Mouse (Mus musculus) limb, embryonic 14.5 days (tissue): ENCODE measurements around the gene Rplp2. TPM values are rescaled to one million over a fixed set of nuclear protein-coding genes. Genes with fewer than 3 reads are reported as not detected.
"Not testable (repeated sequence)": the region's sequence is repeated elsewhere in the genome, so short reads cannot be mapped to it uniquely, and the experiment has no call there.

Source experiments
- ATAC-seq: fragments of 200-750 bp; cut with Nextera tagmentation; 2 replicates; pipeline ENCODE4 v1.8.0; 2017; ENCODE audit warnings: low read depth, moderate number of reproducible peaks, moderate TSS enrichment; ENCODE audit not compliant: low FRiP score
- DNase-seq: peaks from one replicate; pipeline ENCODE4 v3.0.0-alpha.2; 2015; ENCODE audit warnings: low spot score
- H3K27ac ChIP-seq: fragments of 300-500 bp; sonication (generic); replicated peaks from 2 replicates; pipeline ENCODE4 v1.5.1; 2014; ENCODE audit warnings: low read depth, mild to moderate bottlenecking, low read length, moderate library complexity, mixed read lengths
- H3K27me3 ChIP-seq: fragments of 300-500 bp; sonication (generic); 2 replicates; pipeline ENCODE4 v1.6.1; 2014; ENCODE audit warnings: low read length, mixed read lengths; ENCODE audit not compliant: control insufficient read depth, insufficient read depth
- H3K36me3 ChIP-seq: fragments of 300-500 bp; sonication (generic); 2 replicates; pipeline ENCODE4 v1.6.1; 2014; ENCODE audit warnings: mild to moderate bottlenecking, low read length, moderate library complexity, mixed read lengths; ENCODE audit not compliant: control insufficient read depth, insufficient read depth
- H3K4me1 ChIP-seq: fragments of 300-500 bp; sonication (generic); 2 replicates; pipeline ENCODE4 v1.6.1; 2014; ENCODE audit warnings: antibody characterized with exemption, low read length, mixed read lengths; ENCODE audit not compliant: control insufficient read depth, insufficient read depth
- H3K4me2 ChIP-seq: fragments of 300-500 bp; sonication (generic); replicated peaks from 2 replicates; pipeline ENCODE4 v1.6.1; 2014; ENCODE audit warnings: low read depth, mild to moderate bottlenecking, low read length, moderate library complexity; ENCODE audit not compliant: severe bottlenecking
- H3K4me3 ChIP-seq: fragments of 300-500 bp; sonication (generic); replicated peaks from 2 replicates; pipeline ENCODE4 v1.5.1; 2014; ENCODE audit warnings: low read length
- H3K9ac ChIP-seq: fragments of 300-500 bp; sonication (generic); 2 replicates; pipeline ENCODE4 v1.6.1; 2014; ENCODE audit warnings: mild to moderate bottlenecking, low read depth, low read length, moderate library complexity; ENCODE audit not compliant: severe bottlenecking
- H3K9me3 ChIP-seq: fragments of 300-500 bp; sonication (generic); 2 replicates; pipeline ENCODE4 v1.6.1; 2016; ENCODE audit warnings: low read length; ENCODE audit not compliant: control insufficient read depth
- POLR2A ChIP-seq: fragments of 200-500 bp; IDR thresholded peaks from 2 replicates; pipeline ENCODE4 v1.8.0; 2012; ENCODE audit warnings: inconsistent platforms, mild to moderate bottlenecking, moderate library complexity, borderline replicate concordance; ENCODE audit not compliant: insufficient read depth, insufficient read length; ENCODE audit errors: extremely low read depth
- WGBS: fragments of 180-500 bp; shearing (Covaris S2); extraction: QIAGEN DNeasy Blood & Tissue Kit; methylation state at CpG from one replicate; pipeline ENCODE4 v1.1.7; 2014; 5-methylcytosine and 5-hydroxymethylcytosine counted together
- polyA plus RNA-seq, 2 experiments: library from polyadenylated mRNA; depleted of rRNA in 1 of 2; stranded (reverse) in 1 of 2; unstranded in 1 of 2; fragments of >200 nt; fragmentation: Nextera tagmentation in 1 of 2; extraction: Ambion mirVana in 1 of 2; gene quantifications; 2 replicates each; pipeline versions ENCODE4 v1.2.1 to v1.2.3; 2012 to 2014

Gene Rplp2
- polyA plus RNA-seq, 2 experiments, result 1,364 to 1,375 TPM

DNA sequence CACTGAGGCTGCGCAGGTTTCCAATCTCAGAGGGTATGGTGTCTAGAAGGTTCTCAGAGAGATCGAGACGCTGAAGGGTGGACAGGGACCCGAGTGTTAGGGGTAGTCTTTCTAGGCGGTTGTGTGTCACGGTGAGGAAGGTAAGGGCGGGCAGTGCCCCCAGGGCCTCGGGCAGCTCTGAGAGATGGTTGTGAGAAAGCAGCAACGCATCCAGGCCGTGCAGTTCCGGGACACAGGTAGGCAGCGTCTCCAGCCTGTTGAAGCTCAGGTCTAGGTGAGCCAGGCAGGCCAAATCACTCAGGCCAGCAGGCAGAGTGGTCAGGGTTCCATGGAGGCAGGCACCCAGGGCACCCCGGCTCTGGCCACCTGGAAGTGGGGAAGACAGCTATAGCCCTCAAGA, 5.0 kb upstream of the Rplp2 start:
- Histone ChIP-seq H3K4me1 (peaks cover 19% of the 10 kb centered on the region), H3K27me3 (no peaks in the 10 kb centered on the region), H3K9ac (peak overlapping the region; percentile 57; the same call in 1 of the 2 replicates), H3K36me3 (peaks cover 23% of the 10 kb centered on the region), H3K4me2 (peak overlapping the region; percentile 81; the same call in 1 of the 2 replicates), H3K27ac (no peak overlapping the region), H3K4me3 (peak overlapping the region; percentile 45; the same call in 1 of the 2 replicates), H3K9me3 (no peaks in the 10 kb centered on the region)
- DNase-seq (no peak), ATAC-seq (no peak)
- WGBS, result 87% methylated on average over 13 of the region's 13 CpGs
- no peak for TF ChIP-seq POLR2A

DNA sequence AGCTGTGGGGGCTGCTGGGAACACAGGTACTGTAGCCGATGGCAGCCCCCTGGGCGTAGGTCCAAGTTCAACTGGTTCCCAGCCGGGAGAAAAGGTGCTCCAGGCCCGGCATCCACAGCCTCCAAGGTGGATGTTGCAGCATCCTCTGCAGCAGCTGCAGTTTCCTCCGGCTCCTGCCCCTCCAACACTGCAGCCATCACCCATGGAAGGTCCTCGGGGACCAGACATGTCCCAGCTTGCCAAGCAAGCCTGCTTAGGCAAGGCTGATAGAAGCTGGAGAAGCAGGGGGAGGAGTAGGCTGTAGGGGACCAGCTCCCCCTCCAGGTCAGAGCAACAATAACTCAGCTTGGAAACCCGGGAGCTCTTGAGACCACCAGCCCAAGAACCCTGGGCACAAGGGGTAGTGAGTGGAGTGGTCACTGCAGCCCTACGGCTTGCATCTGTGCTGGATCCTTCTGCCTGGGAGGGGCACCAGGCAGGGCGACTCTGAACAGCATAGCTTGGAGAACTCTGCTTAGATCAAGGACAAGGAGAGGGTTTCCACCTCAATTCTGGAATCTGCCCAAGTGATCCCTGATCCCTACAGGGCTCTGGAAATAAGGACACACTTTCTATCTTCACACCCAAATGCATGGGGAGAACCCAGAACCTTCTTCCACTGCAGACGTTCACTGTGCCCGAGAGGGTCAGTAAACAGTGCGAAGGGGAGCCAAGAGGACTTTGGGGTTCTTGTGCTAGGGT, 3.9 kb upstream of the Rplp2 start:
- H3K4me1 ChIP-seq, result peaks cover 21% of the 10 kb centered on the region
- no peak overlapping the region for H3K27ac ChIP-seq
- H3K27me3 ChIP-seq, result no peaks in the 10 kb centered on the region
- ATAC-seq (no peak), DNase-seq (no peak)
- peak overlapping the region; percentile 81 for H3K4me2 ChIP-seq
- peak overlapping the region; percentile 57 for H3K9ac ChIP-seq
- peaks cover 23% of the 10 kb centered on the region for H3K36me3 ChIP-seq
- peak overlapping the region; percentile 45 for H3K4me3 ChIP-seq
- WGBS, result 15% methylated on average over 12 of the region's 12 CpGs
- no peak for TF ChIP-seq POLR2A
- no peaks in the 10 kb centered on the region for H3K9me3 ChIP-seq

DNA sequence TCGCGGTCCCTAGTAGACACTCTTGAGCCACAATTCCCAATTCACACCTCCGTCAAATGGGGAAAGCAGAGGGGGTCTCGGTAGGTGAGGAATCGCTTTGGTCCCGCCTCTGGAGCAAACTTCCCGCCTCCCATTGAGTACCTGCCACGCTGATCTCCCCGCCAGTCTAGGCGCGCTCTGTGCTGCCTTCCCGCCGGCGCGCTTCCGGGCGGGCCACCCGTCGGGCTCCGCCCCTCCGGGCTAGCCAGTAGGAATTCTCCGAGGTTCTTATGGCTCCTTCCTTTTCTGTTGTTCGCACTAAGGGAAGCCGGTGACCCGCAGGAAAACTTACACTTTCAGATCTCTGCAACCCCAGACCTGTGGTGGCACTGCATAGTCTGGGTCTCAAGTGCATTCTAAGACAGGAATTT, 3.3 kb upstream of the Rplp2 start, which contains the start of gene Pidd1:
Gene Pidd1 (minus strand): TSS at position 198 of the 410 bp plus-strand sequence.
- Histone ChIP-seq H3K27ac (0 out of 2 replicates have a peak within 1 kb of the TSS, but pooled peaks have one; percentile 48), H3K4me2 (peak within 1 kb of the TSS; percentile 81), H3K9me3 (no peaks in the 10 kb centered on the region), H3K4me3 (peak within 1 kb of the TSS; percentile 45), H3K36me3 (peaks cover 29% of the 10 kb centered on the region), H3K27me3 (no peaks in the 10 kb centered on the region), H3K4me1 (peaks cover 27% of the 10 kb centered on the region), H3K9ac (peak within 1 kb of the TSS; percentile 57)
- peak; percentile 46; the same call in 1 of the 2 replicates for TF ChIP-seq POLR2A
- ATAC-seq (peak; percentile 51; the same call in 1 of the 2 replicates), DNase-seq (peak; percentile 84)
- 0% methylated on average over 25 of the region's 25 CpGs for WGBS

DNA sequence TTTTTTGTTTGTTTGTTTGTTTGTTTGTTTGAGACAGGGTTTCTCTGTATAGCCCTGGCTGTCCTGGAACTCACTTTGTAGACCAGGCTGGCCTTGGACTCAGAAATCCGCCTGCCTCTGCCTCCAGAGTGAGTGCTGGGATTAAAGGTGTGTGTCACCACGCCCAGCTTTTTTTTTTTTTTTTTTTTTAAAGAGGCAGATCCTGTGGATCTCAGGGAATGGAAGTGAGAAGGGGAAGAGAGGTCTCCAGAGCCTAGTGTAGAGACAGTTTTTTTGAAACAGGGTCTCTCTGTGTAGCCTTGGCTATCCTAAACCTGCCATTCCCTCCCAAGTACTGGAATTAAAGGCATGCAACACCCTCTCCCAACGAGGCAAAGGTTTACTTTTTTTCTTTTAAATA, 796 bp upstream of the Rplp2 start:
- not testable (repeated sequence) for H3K27ac ChIP-seq, H3K27me3 ChIP-seq, H3K9ac ChIP-seq, ATAC-seq, DNase-seq, H3K4me2 ChIP-seq, H3K9me3 ChIP-seq, H3K4me3 ChIP-seq
- Histone ChIP-seq H3K4me1 (peaks cover 29% of the 10 kb centered on the region), H3K36me3 (peaks cover 39% of the 10 kb centered on the region)
- WGBS, result 86% methylated on average over 3 of the region's 3 CpGs

DNA sequence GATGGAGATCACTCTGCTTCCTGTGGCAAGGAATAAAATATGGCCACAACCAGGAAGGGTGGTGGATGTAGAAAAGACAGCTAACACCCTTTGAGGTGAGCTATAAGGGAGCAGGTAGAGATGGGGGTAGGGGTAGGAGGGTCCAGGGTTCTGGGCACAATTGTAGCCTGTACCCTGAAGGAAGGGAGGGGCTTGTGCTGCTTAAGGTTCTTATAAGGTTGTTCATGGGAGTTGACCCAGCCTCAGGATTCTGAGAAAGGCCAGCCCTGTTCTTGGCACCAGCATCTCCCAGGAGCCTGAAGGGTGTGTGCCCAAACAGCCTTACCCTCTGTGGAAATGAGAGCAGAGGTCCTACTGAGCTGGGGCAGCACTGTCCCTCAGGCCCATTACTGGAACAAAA, 4.8 kb downstream of the Rplp2 start:
- H3K27me3 ChIP-seq, result no peaks in the 10 kb centered on the region
- ATAC-seq (no peak), DNase-seq (no peak)
- no peak overlapping the region for H3K4me3 ChIP-seq
- no peak overlapping the region for H3K4me2 ChIP-seq
- H3K4me1 ChIP-seq, result peaks cover 15% of the 10 kb centered on the region
- TF ChIP-seq POLR2A, result no peak
- H3K9me3 ChIP-seq, result no peaks in the 10 kb centered on the region
- peaks cover 42% of the 10 kb centered on the region for H3K36me3 ChIP-seq
- no peak overlapping the region for H3K9ac ChIP-seq
- no peak overlapping the region for H3K27ac ChIP-seq
